Mouse (Mus musculus): Measurements from ENCODE around the gene Zfp446. TPM values are rescaled to one million over a fixed set of nuclear protein-coding genes. Genes with fewer than 3 reads are reported as not detected.
A peak's percentile ranks its signal among the peaks of the same experiment; 100 is the strongest.

Zfp446 gene
- polyA plus RNA-seq, 1 experiment from 2014 or later = 7.0 TPM

DNA sequence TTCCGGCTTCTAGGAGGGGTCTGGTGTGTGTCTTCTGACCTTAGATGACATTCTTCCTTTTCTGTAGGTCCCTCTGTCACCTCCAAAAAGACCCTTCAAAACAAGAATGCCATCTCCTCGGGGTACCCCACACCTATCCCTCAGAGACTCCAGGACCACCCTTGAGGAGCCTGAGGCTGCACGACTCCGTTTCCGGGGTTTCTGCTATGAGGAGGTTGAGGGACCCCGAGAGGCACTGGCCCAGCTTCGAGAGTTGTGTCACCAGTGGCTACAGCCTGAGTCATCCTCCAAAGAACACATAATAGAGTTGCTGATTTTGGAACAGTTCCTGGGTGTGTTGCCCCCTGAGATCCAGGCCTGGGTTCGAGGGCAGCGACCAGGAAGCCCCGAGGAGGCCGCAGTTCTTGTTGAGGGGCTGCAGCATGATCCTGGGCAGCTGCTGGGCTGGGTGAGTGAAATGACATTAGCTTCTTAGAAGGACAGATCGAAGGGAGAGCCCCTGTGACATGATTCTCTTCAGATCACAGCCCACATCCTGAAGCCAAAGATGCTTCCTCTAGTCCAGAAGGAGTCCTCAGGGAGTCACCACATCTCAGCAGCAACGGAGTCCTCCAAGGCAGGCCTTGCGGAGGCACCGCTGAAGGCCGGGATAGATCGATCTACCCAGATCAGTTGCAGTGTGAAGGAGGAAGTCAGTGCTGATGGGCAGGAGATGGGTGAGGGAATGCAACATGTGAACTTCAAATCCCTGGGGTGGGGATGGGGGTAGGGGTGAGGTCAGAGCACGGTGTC, 1.5 kb downstream of the Zfp446 start:
- Histone ChIP-seq H3K4me1 (replicated peaks; ENCODE audit: control insufficient read depth, insufficient read depth, low read length) (peaks cover 18% of the 10 kb centered on the region), H3K27me3 (replicated peaks; ENCODE audit: control insufficient read depth, insufficient read depth, low read length) (no peaks in the 10 kb centered on the region), H3K9me3 (ENCODE audit: control insufficient read depth, low read length) (no peaks in the 10 kb centered on the region), H3K4me2 (peak overlapping the region; percentile 94), H3K27ac (ENCODE audit: low read depth, low read length) (peak overlapping the region; percentile 84), H3K36me3 (ENCODE audit: control insufficient read depth, insufficient read depth, low read length) (no peaks in the 10 kb centered on the region), H3K4me3 (ENCODE audit: low read depth, low read length) (peak overlapping the region; percentile 62), H3K9ac (ENCODE audit: low read depth, low read length) (peak overlapping the region; percentile 67)
- 74% methylated on average over 18 of the region's 18 CpGs for WGBS
- DNase-seq (ENCODE audit: low spot score) (no peak), ATAC-seq (replicated peaks; ENCODE audit: low FRiP score) (no peak)

GRCm38 (mm10) chr7:12979776-12980175, 2.1 kb downstream of the Zfp446 start:
- Histone ChIP-seq H3K36me3 (ENCODE audit: control insufficient read depth, insufficient read depth, low read length) (no peaks in the 10 kb centered on the region), H3K9me3 (ENCODE audit: control insufficient read depth, low read length) (no peaks in the 10 kb centered on the region), H3K27me3 (replicated peaks; ENCODE audit: control insufficient read depth, insufficient read depth, low read length) (no peaks in the 10 kb centered on the region), H3K27ac (ENCODE audit: low read depth, low read length) (no peak overlapping the region), H3K9ac (ENCODE audit: low read depth, low read length) (no peak overlapping the region), H3K4me1 (replicated peaks; ENCODE audit: control insufficient read depth, insufficient read depth, low read length) (peaks cover 18% of the 10 kb centered on the region), H3K4me2 (no peak overlapping the region), H3K4me3 (ENCODE audit: low read depth, low read length) (no peak overlapping the region)
- DNase-seq (ENCODE audit: low spot score) (no peak), ATAC-seq (replicated peaks; ENCODE audit: low FRiP score) (no peak)
- WGBS = 67% methylated on average over 6 of the region's 6 CpGs

DNA sequence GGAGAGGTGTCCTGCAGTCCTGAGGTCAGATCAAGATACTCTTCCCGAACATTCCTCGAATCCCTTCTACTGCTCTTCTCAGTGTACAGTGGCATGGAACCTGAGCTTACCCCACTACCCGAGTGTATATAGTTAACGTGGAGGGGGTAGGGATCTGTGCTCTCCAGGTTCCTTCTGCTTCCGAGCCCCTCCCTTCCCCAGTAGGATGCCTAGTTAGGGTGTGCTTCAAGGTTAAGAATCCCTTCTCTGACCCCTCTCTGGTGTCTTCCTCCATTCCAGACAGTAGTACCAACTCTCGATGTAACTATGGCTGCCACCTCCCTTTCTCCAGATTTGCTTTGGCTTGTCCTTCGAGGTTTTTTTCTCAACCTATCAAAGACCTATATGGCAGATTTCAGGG, 2.6 kb downstream of the Zfp446 start:
- no peak for ATAC-seq (replicated peaks; ENCODE audit: low FRiP score)
- H3K36me3 ChIP-seq (ENCODE audit: control insufficient read depth, insufficient read depth, low read length) = no peaks in the 10 kb centered on the region
- H3K4me2 ChIP-seq = no peak overlapping the region
- WGBS = 88% methylated on average over 7 of the region's 7 CpGs
- no peak overlapping the region for H3K27ac ChIP-seq (ENCODE audit: low read depth, low read length)
- H3K4me3 ChIP-seq (ENCODE audit: low read depth, low read length) = no peak overlapping the region
- no peaks in the 10 kb centered on the region for H3K27me3 ChIP-seq (replicated peaks; ENCODE audit: control insufficient read depth, insufficient read depth, low read length)
- no peak overlapping the region for H3K9ac ChIP-seq (ENCODE audit: low read depth, low read length)
- DNase-seq (ENCODE audit: low spot score) = no peak
- no peaks in the 10 kb centered on the region for H3K9me3 ChIP-seq (ENCODE audit: control insufficient read depth, low read length)
- peaks cover 18% of the 10 kb centered on the region for H3K4me1 ChIP-seq (replicated peaks; ENCODE audit: control insufficient read depth, insufficient read depth, low read length)

GRCm38 (mm10) chr7:12985724-12986123, 8.1 kb downstream of the Zfp446 start:
- Histone ChIP-seq H3K9ac (ENCODE audit: low read depth, low read length) (no peak overlapping the region), H3K4me3 (ENCODE audit: low read depth, low read length) (no peak overlapping the region), H3K4me1 (replicated peaks; ENCODE audit: control insufficient read depth, insufficient read depth, low read length) (peaks cover 13% of the 10 kb centered on the region), H3K4me2 (no peak overlapping the region), H3K9me3 (ENCODE audit: control insufficient read depth, low read length) (no peaks in the 10 kb centered on the region), H3K27me3 (replicated peaks; ENCODE audit: control insufficient read depth, insufficient read depth, low read length) (no peaks in the 10 kb centered on the region), H3K36me3 (ENCODE audit: control insufficient read depth, insufficient read depth, low read length) (no peaks in the 10 kb centered on the region), H3K27ac (ENCODE audit: low read depth, low read length) (0 out of 2 replicates have a peak overlapping the region, but pooled peaks have one; percentile 15)
- no peak for DNase-seq (ENCODE audit: low spot score)
- peak; percentile 58 for ATAC-seq (replicated peaks; ENCODE audit: low FRiP score)
- 42% methylated on average over 1 of the region's 1 CpGs for WGBS

DNA sequence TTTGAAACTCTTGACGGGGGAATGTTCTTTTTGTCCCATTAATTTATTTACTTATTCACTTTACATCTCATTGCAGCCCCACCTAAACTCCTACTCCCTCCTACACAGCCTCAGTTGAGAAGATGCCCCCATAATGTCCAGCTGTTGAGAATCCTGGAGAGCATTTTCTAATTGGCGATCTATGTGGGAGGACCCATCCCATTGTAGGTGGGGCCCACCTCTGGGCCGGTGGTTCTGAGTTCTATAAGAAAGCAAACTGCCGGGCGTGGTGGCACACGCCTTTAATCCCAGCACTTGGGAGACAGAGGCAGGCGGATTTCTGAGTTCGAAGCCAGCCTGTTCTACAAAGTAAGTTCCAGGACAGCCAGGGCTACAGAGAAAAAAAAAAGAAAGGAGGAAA, 9.3 kb downstream of the Zfp446 start:
- Histone ChIP-seq H3K27me3 (replicated peaks; ENCODE audit: control insufficient read depth, insufficient read depth, low read length) (no peaks in the 10 kb centered on the region), H3K36me3 (ENCODE audit: control insufficient read depth, insufficient read depth, low read length) (no peaks in the 10 kb centered on the region), H3K27ac (ENCODE audit: low read depth, low read length) (peak overlapping the region; percentile 71; the same call in 1 of the 2 replicates), H3K4me1 (replicated peaks; ENCODE audit: control insufficient read depth, insufficient read depth, low read length) (peaks cover 13% of the 10 kb centered on the region), H3K9ac (ENCODE audit: low read depth, low read length) (no peak overlapping the region), H3K4me3 (ENCODE audit: low read depth, low read length) (no peak overlapping the region), H3K4me2 (no peak overlapping the region), H3K9me3 (ENCODE audit: control insufficient read depth, low read length) (no peaks in the 10 kb centered on the region)
- DNase-seq (ENCODE audit: low spot score) = no peak
- ATAC-seq (replicated peaks; ENCODE audit: low FRiP score) = no peak
- 74% methylated on average over 8 of the region's 8 CpGs for WGBS

DNA sequence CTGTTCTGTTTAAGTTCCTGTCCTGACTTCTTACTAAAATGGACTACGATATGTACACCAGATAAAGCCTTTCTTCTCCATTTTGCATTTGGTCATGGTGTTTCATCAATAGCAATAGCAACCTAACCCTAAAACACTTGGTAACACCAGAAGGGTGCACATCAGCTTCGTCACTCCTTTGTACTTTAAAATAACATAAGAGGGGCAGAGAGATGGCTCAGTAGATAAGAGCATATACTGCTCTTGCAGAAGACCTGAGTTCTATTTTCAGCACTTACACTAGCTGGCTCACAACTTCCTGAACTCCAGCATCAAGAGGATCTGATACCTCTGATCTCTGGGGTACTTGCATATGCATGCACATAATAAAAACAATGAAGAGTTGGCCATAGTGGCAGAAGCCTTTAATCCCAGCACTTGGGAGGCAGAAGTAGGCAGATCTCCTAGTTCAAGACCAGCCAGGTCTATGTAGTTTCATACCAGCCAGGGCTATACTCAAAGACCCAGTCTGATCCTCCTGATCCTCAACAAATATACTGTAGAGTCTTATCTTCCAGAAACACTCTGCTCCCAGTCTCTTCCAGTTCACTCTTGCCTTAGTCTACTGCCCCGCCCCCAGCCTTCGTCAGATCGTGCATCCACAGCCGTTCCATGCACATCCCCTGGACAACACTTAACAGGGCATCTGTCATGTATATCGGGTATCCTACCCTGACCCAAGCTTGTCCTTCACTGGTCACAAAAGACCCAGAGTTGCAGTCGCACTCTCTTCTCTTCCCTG, 10.0 kb downstream of the Zfp446 start:
- Histone ChIP-seq H3K4me1 (replicated peaks; ENCODE audit: control insufficient read depth, insufficient read depth, low read length) (peaks cover 13% of the 10 kb centered on the region), H3K9me3 (ENCODE audit: control insufficient read depth, low read length) (no peaks in the 10 kb centered on the region), H3K4me3 (ENCODE audit: low read depth, low read length) (no peak overlapping the region), H3K9ac (ENCODE audit: low read depth, low read length) (no peak overlapping the region), H3K27me3 (replicated peaks; ENCODE audit: control insufficient read depth, insufficient read depth, low read length) (no peaks in the 10 kb centered on the region), H3K27ac (ENCODE audit: low read depth, low read length) (peak overlapping the region; percentile 71), H3K4me2 (peak overlapping the region; percentile 26), H3K36me3 (ENCODE audit: control insufficient read depth, insufficient read depth, low read length) (no peaks in the 10 kb centered on the region)
- ATAC-seq (replicated peaks; ENCODE audit: low FRiP score) (peak; percentile 86), DNase-seq (ENCODE audit: low spot score) (no peak)
- 58% methylated on average over 8 of the region's 8 CpGs for WGBS

- Histone ChIP-seq H3K4me2 (no peak overlapping the region), H3K9me3 (ENCODE audit: control insufficient read depth, low read length) (no peaks in the 10 kb centered on the region), H3K4me1 (replicated peaks; ENCODE audit: control insufficient read depth, insufficient read depth, low read length) (peaks cover 12% of the 10 kb centered on the region), H3K27me3 (replicated peaks; ENCODE audit: control insufficient read depth, insufficient read depth, low read length) (no peaks in the 10 kb centered on the region), H3K36me3 (ENCODE audit: control insufficient read depth, insufficient read depth, low read length) (no peaks in the 10 kb centered on the region), H3K9ac (ENCODE audit: low read depth, low read length) (no peak overlapping the region), H3K27ac (ENCODE audit: low read depth, low read length) (no peak overlapping the region), H3K4me3 (ENCODE audit: low read depth, low read length) (no peak overlapping the region)
- no peak for DNase-seq (ENCODE audit: low spot score)
- WGBS = 4% methylated on average over 3 of the region's 3 CpGs
- ATAC-seq (replicated peaks; ENCODE audit: low FRiP score) = no peak
These were observed 14.6 kb downstream of the Zfp446 start for GRCm38 (mm10) chr7:12992222-12992621.

DNA sequence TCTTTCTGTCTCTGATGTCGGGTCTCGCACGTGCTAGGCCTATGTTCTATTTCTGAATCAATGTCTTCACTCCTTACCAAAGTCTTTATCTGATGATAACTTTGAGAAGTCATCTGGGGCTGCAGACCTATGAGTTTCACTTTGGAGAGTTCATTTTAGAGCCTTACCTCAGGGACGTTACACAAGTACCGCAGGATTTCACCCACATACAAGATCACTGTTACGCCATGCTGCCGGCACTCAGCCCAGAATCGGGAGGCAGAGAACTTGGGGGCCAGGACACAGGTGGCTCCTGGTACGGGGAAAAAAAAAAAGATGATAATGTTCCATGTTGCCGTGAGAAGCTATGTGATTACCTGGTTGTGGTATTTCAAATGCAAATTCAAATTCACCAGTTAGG, 15.5 kb downstream of the Zfp446 start:
- no peak overlapping the region for H3K4me2 ChIP-seq
- no peaks in the 10 kb centered on the region for H3K9me3 ChIP-seq (ENCODE audit: control insufficient read depth, low read length)
- no peaks in the 10 kb centered on the region for H3K27me3 ChIP-seq (replicated peaks; ENCODE audit: control insufficient read depth, insufficient read depth, low read length)
- DNase-seq (ENCODE audit: low spot score) (no peak), ATAC-seq (replicated peaks; ENCODE audit: low FRiP score) (no peak)
- H3K27ac ChIP-seq (ENCODE audit: low read depth, low read length) = no peak overlapping the region
- no peak overlapping the region for H3K9ac ChIP-seq (ENCODE audit: low read depth, low read length)
- no peak overlapping the region for H3K4me3 ChIP-seq (ENCODE audit: low read depth, low read length)
- 83% methylated on average over 10 of the region's 10 CpGs for WGBS
- peaks cover 2% of the 10 kb centered on the region for H3K4me1 ChIP-seq (replicated peaks; ENCODE audit: control insufficient read depth, insufficient read depth, low read length)
- no peaks in the 10 kb centered on the region for H3K36me3 ChIP-seq (ENCODE audit: control insufficient read depth, insufficient read depth, low read length)

All from liver, embryonic 11.5 days (tissue).